In the genomic region with DNA sequence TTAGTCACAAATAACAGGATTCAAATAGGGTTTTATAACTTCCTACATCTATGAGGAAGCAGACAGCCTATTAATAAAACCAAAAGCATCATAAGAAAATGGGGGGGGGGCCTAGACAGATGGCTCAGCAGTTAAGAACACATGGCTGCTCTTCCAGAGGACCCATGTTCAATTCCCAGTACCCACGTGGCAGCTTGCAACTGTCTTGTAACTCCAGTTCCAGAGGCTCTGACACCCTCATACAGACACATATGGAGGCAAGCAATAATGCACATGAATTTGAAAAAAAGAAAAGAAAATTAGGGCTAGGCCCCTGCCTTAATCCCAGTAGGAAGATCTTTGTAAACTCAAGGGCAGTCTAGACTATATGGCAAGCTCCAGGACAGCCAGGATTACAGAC, we compare ENCODE assay signal across 35 mouse cellular contexts.
"Had no signal": no experiment of that assay in that cellular context is flagged by ENCODE, and none has a peak within 500 bp of the region (broad histone marks: within the 10 kb centered on the region; RNA-seq: fewer than 3 reads in every experiment).

No protein-coding gene starts in this region.

- H3K4me2 ChIP-seq: heart, embryonic 11.5 days; heart, embryonic 12.5 days; heart, embryonic 13.5 days; heart, embryonic 15.5 days; hindbrain, embryonic 12.5 days; hindbrain, embryonic 13.5 days; hindbrain, embryonic 14.5 days; hindbrain, embryonic 15.5 days; intestine, embryonic 15.5 days; kidney, embryonic 15.5 days had no signal

- H3K36me3 ChIP-seq: intestine, embryonic 15.5 days had no signal

- H3K27me3 ChIP-seq: heart, embryonic 12.5 days; heart, embryonic 13.5 days; heart, embryonic 15.5 days; hindbrain, embryonic 12.5 days; hindbrain, embryonic 13.5 days; hindbrain, embryonic 15.5 days; intestine, embryonic 15.5 days had no signal

- H3K27ac ChIP-seq: heart, embryonic 10.5 days; heart, embryonic 13.5 days; heart, embryonic 15.5 days; hindbrain, embryonic 10.5 days; hindbrain, embryonic 12.5 days; hindbrain, embryonic 13.5 days; hindbrain, embryonic 14.5 days; hindbrain, embryonic 15.5 days; hindbrain, postnatal 0 days; intestine, embryonic 15.5 days; kidney, embryonic 15.5 days; kidney, postnatal 0 days; layer of hippocampus, adult 2 months; left cerebral cortex, adult 2 months had no signal

- DNase-seq: heart, postnatal 10 days; heart, postnatal 14 days; heart, postnatal 36 days; heart, postnatal 4 days; kidney, adult 11 months; kidney, adult 18-20 months; kidney, adult 2 months; kidney, adult 8-10 months; kidney, adult 9 months; kidney, postnatal 10 days; kidney, postnatal 14 days; kidney, postnatal 25 days; kidney, postnatal 36 days; kidney, postnatal 4 days; layer of hippocampus, adult 9-11 months; layer of hippocampus, postnatal 36 days had no signal

- ATAC-seq: hindbrain, embryonic 16.5 days; hindbrain, postnatal 0 days; intestine, embryonic 15.5 days; intestine, embryonic 16.5 days; intestine, postnatal 0 days had no signal

- H3K4me3 ChIP-seq: heart, embryonic 10.5 days; heart, embryonic 12.5 days; heart, embryonic 13.5 days; heart, embryonic 15.5 days; hindbrain, embryonic 10.5 days; hindbrain, embryonic 12.5 days; hindbrain, embryonic 13.5 days; hindbrain, embryonic 15.5 days; intestine, embryonic 15.5 days; kidney, embryonic 15.5 days; layer of hippocampus, adult 2 months; left cerebral cortex, adult 2 months had no signal

- H3K9ac ChIP-seq: heart, embryonic 12.5 days; heart, embryonic 13.5 days; heart, embryonic 15.5 days; hindbrain, embryonic 12.5 days; hindbrain, embryonic 13.5 days; hindbrain, embryonic 14.5 days; hindbrain, embryonic 15.5 days; intestine, embryonic 15.5 days; kidney, embryonic 15.5 days had no signal

- H3K4me1 ChIP-seq: heart, embryonic 10.5 days; heart, embryonic 12.5 days; heart, embryonic 13.5 days; heart, embryonic 15.5 days; hindbrain, embryonic 10.5 days; hindbrain, embryonic 12.5 days; hindbrain, embryonic 13.5 days; hindbrain, embryonic 15.5 days; intestine, embryonic 15.5 days; kidney, embryonic 15.5 days had no signal

- H3K9me3 ChIP-seq: heart, embryonic 10.5 days; heart, embryonic 12.5 days; heart, embryonic 13.5 days; heart, embryonic 15.5 days; hindbrain, embryonic 10.5 days; hindbrain, embryonic 12.5 days; hindbrain, embryonic 13.5 days; hindbrain, embryonic 15.5 days; intestine, embryonic 15.5 days; kidney, embryonic 15.5 days had no signal
